Mouse (Mus musculus) olfactory bulb, adult 2 months (tissue): ENCODE data around the gene Haghl. TPM values are rescaled to one million over a fixed set of nuclear protein-coding genes. Genes with fewer than 3 reads are reported as not detected.

ENCODE experiments used
- H3K27ac ChIP-seq: fragments of 200-500 bp; 2 replicates; pipeline ENCODE4 v1.5.1; 2012; ENCODE audit warnings: low read depth, low read length; ENCODE audit not compliant: insufficient read depth
- H3K4me1 ChIP-seq: fragments of 200-500 bp; 2 replicates; pipeline ENCODE4 v1.6.1; 2012; ENCODE audit warnings: low read length; ENCODE audit not compliant: control insufficient read depth, insufficient read depth
- H3K4me3 ChIP-seq: fragments of 200-500 bp; 2 replicates; pipeline ENCODE4 v1.5.1; 2012; ENCODE audit warnings: mild to moderate bottlenecking, low read depth, low read length, moderate library complexity; ENCODE audit not compliant: insufficient read depth
- CTCF ChIP-seq: fragments of 200-500 bp; IDR thresholded peaks from 2 replicates; pipeline ENCODE4 v1.5.1; 2012; ENCODE audit warnings: low read depth, mild to moderate bottlenecking, low read length, moderate library complexity; ENCODE audit not compliant: insufficient read depth
- POLR2A ChIP-seq: fragments of 200-500 bp; IDR thresholded peaks from 2 replicates; pipeline ENCODE4 v1.6.1; 2012; ENCODE audit warnings: mild to moderate bottlenecking, low read depth, low read length, moderate library complexity; ENCODE audit not compliant: insufficient read depth
- WGBS: fragments of 180-500 bp; shearing (Covaris S2); methylation state at CpG from one replicate; pipeline ENCODE4 v1.1.7; 2018; 5-methylcytosine and 5-hydroxymethylcytosine counted together
- polyA plus RNA-seq: library from polyadenylated mRNA; stranded (reverse); fragments of >200 nt; gene quantifications from 2 replicates; pipeline ENCODE4 v1.2.4, GENCODE M21; 2012; ENCODE audit warnings: low replicate concordance; ENCODE audit not compliant: missing spikeins, insufficient read depth, insufficient read length

Gene Haghl
- polyA plus RNA-seq, 1 experiment: not detected

GRCm38 (mm10) chr17:25761561-25761970 is 23.9 kb downstream of the Haghl start:
- no peak for TF ChIP-seq CTCF
- no peak for TF ChIP-seq POLR2A
- Histone ChIP-seq H3K4me3 (no peak overlapping the region), H3K4me1 (no peaks in the 10 kb centered on the region; the same call in 1 of the 2 replicates), H3K27ac (no peak overlapping the region)
- WGBS: 44% methylated on average over 4 of the region's 4 CpGs

- 54% methylated on average over 8 of the region's 8 CpGs for WGBS
- Histone ChIP-seq H3K4me1 (no peaks in the 10 kb centered on the region; the same call in 1 of the 2 replicates), H3K4me3 (no peak overlapping the region), H3K27ac (no peak overlapping the region)
- TF ChIP-seq CTCF (no peak), POLR2A (no peak)
Measured at GRCm38 (mm10) chr17:25760148-25760547, 25.3 kb downstream of the Haghl start.

DNA sequence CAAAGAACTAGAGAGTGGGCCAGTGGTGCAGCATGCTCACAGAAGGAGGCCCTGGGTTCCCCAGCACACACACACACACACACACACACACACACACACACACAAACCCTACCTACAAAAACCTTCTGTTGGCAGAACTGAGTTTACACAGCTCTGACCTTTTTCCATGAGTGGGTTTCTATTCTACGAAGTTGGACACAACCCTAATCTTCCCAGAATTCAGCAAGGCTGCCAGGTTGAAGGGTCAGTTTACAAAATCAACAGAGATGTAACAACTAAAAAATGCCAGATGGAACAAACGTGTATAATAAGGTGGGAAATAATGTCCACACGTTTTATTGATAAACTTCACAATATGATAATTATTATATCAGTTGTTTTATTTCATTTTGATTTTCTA is 27.8 kb downstream of the Haghl start:
- 71% methylated on average over 3 of the region's 3 CpGs for WGBS
- H3K4me3 ChIP-seq: no peak overlapping the region
- TF ChIP-seq POLR2A (no peak), CTCF (no peak)
- H3K4me1 ChIP-seq: no peaks in the 10 kb centered on the region; the same call in 1 of the 2 replicates
- H3K27ac ChIP-seq: no peak overlapping the region

- Histone ChIP-seq H3K4me1 (peaks cover 2% of the 10 kb centered on the region), H3K4me3 (no peak overlapping the region), H3K27ac (no peak overlapping the region)
- TF ChIP-seq POLR2A: no peak
- no peak for TF ChIP-seq CTCF
- WGBS: 79% methylated on average over 9 of the region's 9 CpGs
Measured at GRCm38 (mm10) chr17:25756378-25757242, 28.9 kb downstream of the Haghl start.

DNA sequence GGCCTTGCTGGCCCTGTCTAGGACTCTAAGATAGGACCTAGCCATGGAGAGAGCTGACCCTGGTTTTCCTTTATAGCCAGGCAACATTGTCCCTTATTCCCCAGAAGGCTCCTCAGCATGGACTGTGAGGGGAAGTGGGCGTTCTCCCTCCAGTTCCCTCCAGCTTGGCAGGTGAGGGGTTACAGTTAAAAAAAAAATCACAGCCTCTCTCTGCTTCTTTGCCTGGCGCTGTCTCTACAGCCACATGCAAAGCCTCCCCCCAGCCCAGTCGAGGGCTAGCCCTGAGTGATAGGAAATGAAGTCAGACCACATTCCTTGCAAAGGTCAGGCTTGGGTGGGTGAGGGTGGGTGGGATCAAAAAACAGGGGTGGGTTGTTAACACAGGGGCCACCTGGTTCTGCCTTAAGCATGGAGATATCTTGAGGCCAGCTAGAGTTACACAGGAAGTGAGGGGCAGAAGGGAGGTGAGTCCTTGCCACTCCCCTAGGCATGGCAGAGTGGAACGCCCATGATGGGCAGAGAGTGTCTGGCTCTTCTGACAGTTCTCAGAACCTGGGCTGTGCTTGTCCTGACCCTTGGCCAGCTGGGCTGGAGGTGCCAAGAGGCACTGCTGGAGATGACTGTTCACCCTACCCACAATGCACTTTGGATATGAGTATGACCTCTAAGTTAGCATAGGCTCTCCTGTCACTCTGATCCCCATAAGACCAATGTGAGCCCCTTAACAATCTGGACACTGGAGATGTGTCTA is 29.7 kb downstream of the Haghl start:
- H3K27ac ChIP-seq: no peak overlapping the region
- TF ChIP-seq CTCF (no peak), POLR2A (no peak)
- H3K4me1 ChIP-seq: peaks cover 6% of the 10 kb centered on the region
- H3K4me3 ChIP-seq: no peak overlapping the region
- WGBS: 59% methylated on average over 4 of the region's 4 CpGs

DNA sequence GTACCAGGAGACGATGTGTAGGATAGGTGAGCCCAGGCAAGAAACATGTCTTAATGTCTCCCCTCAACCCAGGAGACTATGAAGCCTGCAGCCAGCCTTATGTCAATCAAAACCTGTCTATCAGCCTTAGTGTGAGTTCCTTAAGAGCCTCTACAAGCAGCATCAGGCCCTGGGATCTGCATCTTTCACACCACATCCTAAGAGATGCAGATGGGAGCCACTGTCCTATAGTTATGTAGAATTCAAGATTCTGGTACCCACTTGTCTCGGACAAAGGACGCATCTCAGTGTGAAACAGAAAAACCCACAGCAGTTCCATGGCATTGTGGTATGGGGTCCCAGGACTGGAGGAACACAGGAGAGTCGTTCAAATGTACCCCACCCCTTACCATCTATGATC is 30.4 kb downstream of the Haghl start:
- TF ChIP-seq POLR2A (no peak), CTCF (no peak)
- Histone ChIP-seq H3K4me1 (peaks cover 6% of the 10 kb centered on the region), H3K4me3 (no peak overlapping the region), H3K27ac (no peak overlapping the region)
- 80% methylated on average over 4 of the region's 4 CpGs for WGBS

- peaks cover 6% of the 10 kb centered on the region for H3K4me1 ChIP-seq
- 83% methylated on average over 9 of the region's 9 CpGs for WGBS
- TF ChIP-seq CTCF (no peak), POLR2A (no peak)
- H3K4me3 ChIP-seq: no peak within 1 kb of the TSS
- H3K27ac ChIP-seq: no peak within 1 kb of the TSS
Measured at GRCm38 (mm10) chr17:25754241-25754640, 31.2 kb downstream of the Haghl start, which contains the start of gene Msln. TSS of gene Msln (minus strand) at chr17:25754378.

GRCm38 (mm10) chr17:25751446-25751845 is 34.0 kb downstream of the Haghl start:
- H3K4me3 ChIP-seq: no peak overlapping the region
- peaks cover 6% of the 10 kb centered on the region for H3K4me1 ChIP-seq
- 44% methylated on average over 5 of the region's 5 CpGs for WGBS
- TF ChIP-seq CTCF: no peak
- no peak for TF ChIP-seq POLR2A
- H3K27ac ChIP-seq: no peak overlapping the region

GRCm38 (mm10) chr17:25749314-25749713 is 36.2 kb downstream of the Haghl start:
- peaks cover 6% of the 10 kb centered on the region for H3K4me1 ChIP-seq
- no peak for TF ChIP-seq CTCF
- no peak for TF ChIP-seq POLR2A
- no peak overlapping the region for H3K4me3 ChIP-seq
- H3K27ac ChIP-seq: no peak overlapping the region
- WGBS: 86% methylated on average over 6 of the region's 6 CpGs
